Mouse (Mus musculus): Measurements from ENCODE around the gene Fam160b1.

DNA sequence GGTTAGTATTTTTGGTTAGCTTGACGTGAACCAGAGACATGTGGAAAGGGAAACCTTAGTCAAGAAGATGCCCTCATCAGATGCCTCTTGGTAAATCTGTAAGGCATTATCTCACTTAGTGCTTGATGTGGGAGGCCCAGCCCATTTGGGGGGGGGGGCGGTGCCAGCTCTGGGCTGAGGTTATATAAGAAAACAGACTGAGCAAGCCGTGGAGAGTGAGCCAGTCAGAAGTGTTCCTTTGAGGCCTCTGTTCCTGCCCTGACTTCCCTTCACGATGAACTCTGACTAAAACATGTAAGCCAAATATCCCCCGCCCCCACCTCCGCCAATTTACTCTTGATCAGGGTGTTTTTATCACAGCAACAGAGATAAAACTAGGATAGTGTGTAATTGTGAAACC is 69.4 kb downstream of the Fam160b1 start:
- no peak for TF ChIP-seq CTCF (IDR thresholded peaks at IDR 0.05; ENCODE audit: low read depth, low read length)
- no peak for TF ChIP-seq GATA2 (IDR thresholded peaks at IDR 0.05; ENCODE audit: borderline replicate concordance, low read depth, low read length)
- TF ChIP-seq GATA1 (IDR thresholded peaks at IDR 0.05; ENCODE audit: borderline replicate concordance, low read length), result no peak
- TF ChIP-seq TAL1 (conservative IDR thresholded peaks at IDR 0.05; ENCODE audit: low read depth, low read length), result no peak
- TF ChIP-seq POLR2AphosphoS5 (IDR thresholded peaks at IDR 0.05; ENCODE audit: insufficient replicate concordance, low read depth, low read length), result no peak

Measured in G1E (cell line).